Comparison of ENCODE assay signal across 16 mouse cellular contexts in the genomic region with DNA sequence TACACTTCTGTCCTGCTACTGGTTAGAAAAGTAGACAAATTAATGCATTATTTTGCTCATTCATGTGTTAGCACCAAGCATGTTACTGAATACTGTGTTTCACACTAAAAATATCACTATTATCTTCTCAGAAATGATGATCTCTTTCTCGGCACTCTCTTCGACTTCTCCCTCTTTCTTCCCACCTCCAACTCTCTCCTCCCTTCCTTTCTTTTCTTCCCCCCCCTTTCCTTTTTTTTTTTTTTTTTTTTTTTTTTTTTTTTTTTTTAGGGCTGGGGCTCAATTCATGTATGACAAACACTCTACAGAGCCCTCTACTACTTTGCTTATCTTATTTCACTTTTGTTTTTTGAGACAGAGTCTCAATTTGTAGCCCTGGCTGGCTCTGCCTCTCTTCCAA. TPM values are rescaled to one million over a fixed set of nuclear protein-coding genes. Genes with fewer than 3 reads are reported as not detected.
DNase-seq lines count a peak whose midpoint lies in the region; ATAC-seq and TF ChIP-seq lines count a peak whose summit lies in the region.
"Had no signal": no experiment of that assay in that cellular context is flagged by ENCODE, and none has a peak within 500 bp of the region (broad histone marks: within the 10 kb centered on the region; RNA-seq: fewer than 3 reads in every experiment).

No protein-coding gene starts in this region.

- no peaks in the 10 kb centered on the region for H3K27me3 ChIP-seq in heart, embryonic 11.5 days (ENCODE audit: control insufficient read depth, insufficient read depth, low read length)
- no peaks in the 10 kb centered on the region for H3K27me3 ChIP-seq in CH12.LX (replicated peaks)
- no peaks in the 10 kb centered on the region for H3K27me3 ChIP-seq in liver, embryonic 12.5 days (replicated peaks)
- no peaks in the 10 kb centered on the region for H3K27me3 ChIP-seq in liver, postnatal 0 days (ENCODE audit: insufficient read depth, low read length)
- H3K27me3 ChIP-seq: forebrain, embryonic 13.5 days; kidney, embryonic 15.5 days; limb, embryonic 13.5 days had no signal

- DNase-seq in heart, adult 18-20 months = no peak
- DNase-seq in CH12.LX (ENCODE audit: extremely low read depth) = no peak
- no peak for DNase-seq in liver, postnatal 0 days
- no peak for DNase-seq in ovary, postnatal 14 days (ENCODE audit: low spot score)
- DNase-seq in adipocyte (ENCODE audit: low spot score) = no peak
- DNase-seq: kidney, adult 18-20 months; lung, adult 2 months; thymus, postnatal 36 days had no signal

- no peak for TF ChIP-seq CTCF in CH12.LX (conservative IDR thresholded peaks at IDR 0.05 in 1 of 2, IDR thresholded peaks at IDR 0.05 in 1 of 2; ENCODE audit: low read depth in 2 of 2, low read length in 2 of 2)
- no peak for TF ChIP-seq CTCF in liver, postnatal 0 days (IDR thresholded peaks at IDR 0.05; ENCODE audit: low read depth)

- no peak overlapping the region for H3K27ac ChIP-seq in heart, embryonic 11.5 days (ENCODE audit: low read depth, low read length)
- no peak overlapping the region for H3K27ac ChIP-seq in CH12.LX (ENCODE audit: insufficient read depth, low read depth)
- peak overlapping the region; percentile 79 for H3K27ac ChIP-seq in liver, embryonic 12.5 days
- H3K27ac ChIP-seq in liver, postnatal 0 days (ENCODE audit: low read depth) = peak overlapping the region; percentile 60; the same call in 1 of the 2 replicates

- H3K79me2 ChIP-seq in CH12.LX (replicated peaks; ENCODE audit: control insufficient read depth, extremely low read depth, insufficient read depth, poor library complexity, severe bottlenecking) = peaks cover 6% of the 10 kb centered on the region; the same call in 1 of the 2 replicates

- H3K9me3 ChIP-seq in heart, embryonic 11.5 days (replicated peaks; ENCODE audit: control insufficient read depth, low read length) = no peaks in the 10 kb centered on the region
- no peaks in the 10 kb centered on the region for H3K9me3 ChIP-seq in CH12.LX (replicated peaks; ENCODE audit: low read length)
- no peaks in the 10 kb centered on the region for H3K9me3 ChIP-seq in liver, embryonic 12.5 days (replicated peaks)
- H3K9me3 ChIP-seq in liver, postnatal 0 days (ENCODE audit: low read length) = no peaks in the 10 kb centered on the region
- H3K9me3 ChIP-seq: forebrain, embryonic 13.5 days; kidney, embryonic 15.5 days; limb, embryonic 13.5 days had no signal

- H3K4me2 ChIP-seq in heart, embryonic 11.5 days = 0 out of 2 replicates have a peak overlapping the region, but pooled peaks have one; percentile 14
- H3K4me2 ChIP-seq in CH12.LX (ENCODE audit: insufficient read depth, low read depth, poor library complexity, severe bottlenecking) = no peak overlapping the region
- peak overlapping the region; percentile 91 for H3K4me2 ChIP-seq in liver, embryonic 12.5 days
- peak overlapping the region; percentile 90 for H3K4me2 ChIP-seq in liver, postnatal 0 days (ENCODE audit: low read depth, low read length)

- no peak for ATAC-seq in heart, embryonic 11.5 days (replicated peaks; ENCODE audit: insufficient number of reproducible peaks, low FRiP score, low TSS enrichment)
- ATAC-seq in liver, embryonic 12.5 days = no peak
- no peak for ATAC-seq in liver, postnatal 0 days
- ATAC-seq: CD4-positive, CD25-positive, alpha-beta regulatory T cell, adult 4 months; forebrain, embryonic 13.5 days; hindbrain, embryonic 16.5 days had no signal

- dilution Hi-C loops in CH12.LX (cut with MboI; ENCODE audit: extremely low pct_ligation_motif_present, extremely low pct_unique_long_range_greater_than_20kb, low sequenced_read_pairs) = no loop called here

- H3K4me3 ChIP-seq in heart, embryonic 11.5 days (ENCODE audit: low read depth, low read length) = no peak overlapping the region
- H3K4me3 ChIP-seq in CH12.LX (replicated peaks in 1 of 3; ENCODE audit: low read depth in 2 of 3, low read length in 2 of 3, poor library complexity in 1 of 3) = no peak overlapping the region
- peak overlapping the region; percentile 99 for H3K4me3 ChIP-seq in liver, embryonic 12.5 days
- peak overlapping the region; percentile 99 for H3K4me3 ChIP-seq in liver, postnatal 0 days (ENCODE audit: low read depth, low read length)

- no peaks in the 10 kb centered on the region for H3K36me3 ChIP-seq in heart, embryonic 11.5 days (ENCODE audit: control insufficient read depth, insufficient read depth, low read length)
- H3K36me3 ChIP-seq in CH12.LX (replicated peaks in 1 of 2; ENCODE audit: control insufficient read depth in 1 of 2, insufficient read depth in 1 of 2, low read length in 1 of 2) = peaks cover 0 to 1% of the 10 kb centered on the region in 2 experiments
- H3K36me3 ChIP-seq in liver, embryonic 12.5 days = peaks cover 8% of the 10 kb centered on the region
- no peaks in the 10 kb centered on the region; the same call in 1 of the 2 replicates for H3K36me3 ChIP-seq in liver, postnatal 0 days (replicated peaks; ENCODE audit: insufficient read depth, low read length)
- H3K36me3 ChIP-seq: kidney, embryonic 15.5 days; limb, embryonic 13.5 days had no signal

- TF ChIP-seq RAD21 in CH12.LX (IDR thresholded peaks at IDR 0.05; ENCODE audit: low read depth, low read length) = no peak

- WGBS in heart, embryonic 11.5 days (ENCODE audit: insufficient replicate concordance) = 72% methylated on average over 2 of the region's 2 CpGs
- 38% methylated on average over 2 of the region's 2 CpGs for WGBS in liver, embryonic 12.5 days (ENCODE audit: insufficient replicate concordance)
- 57% methylated on average over 2 of the region's 2 CpGs for WGBS in liver, postnatal 0 days (ENCODE audit: insufficient replicate concordance)

- no peaks in the 10 kb centered on the region for H3K4me1 ChIP-seq in heart, embryonic 11.5 days (ENCODE audit: control insufficient read depth, insufficient read depth, low read length)
- H3K4me1 ChIP-seq in CH12.LX (ENCODE audit: control insufficient read depth in 1 of 2, insufficient read depth in 2 of 2) = peaks cover 6 to 31% of the 10 kb centered on the region in 2 experiments
- peaks cover 38% of the 10 kb centered on the region for H3K4me1 ChIP-seq in liver, embryonic 12.5 days
- H3K4me1 ChIP-seq in liver, postnatal 0 days (ENCODE audit: insufficient read depth) = peaks cover 19% of the 10 kb centered on the region

- in situ Hi-C loops in CH12.LX (cut with MboI; ENCODE audit: low pct_ligation_motif_present, low pct_unique_long_range_greater_than_20kb, low sequenced_read_pairs) = no loop called here

- TF ChIP-seq POLR2A in CH12.LX (IDR thresholded peaks at IDR 0.05; ENCODE audit: low read depth, low read length) = no peak

- no peak for TF ChIP-seq EP300 in CH12.LX (IDR thresholded peaks at IDR 0.05; ENCODE audit: low read length)
- no peak for TF ChIP-seq EP300 in liver, postnatal 0 days (IDR thresholded peaks at IDR 0.05; ENCODE audit: low read depth)

- H3K9ac ChIP-seq in heart, embryonic 11.5 days (ENCODE audit: low read depth, low read length) = no peak overlapping the region
- H3K9ac ChIP-seq in CH12.LX (ENCODE audit: insufficient read depth, low read depth) = no peak overlapping the region
- H3K9ac ChIP-seq in liver, embryonic 12.5 days = peak overlapping the region; percentile 73
- H3K9ac ChIP-seq in liver, postnatal 0 days (replicated peaks) = peak overlapping the region; percentile 100
- H3K9ac ChIP-seq: limb, embryonic 13.5 days had no signal

TF ChIP-seq in CH12.LX, 34 proteins besides CTCF, POLR2A, EP300 and RAD21:
- TF ChIP-seq USF2 (conservative IDR thresholded peaks at IDR 0.05; ENCODE audit: low read depth, low read length) (no peak), USF1 (IDR thresholded peaks at IDR 0.05; ENCODE audit: low read depth, low read length) (no peak), ZNF384 (IDR thresholded peaks at IDR 0.05; ENCODE audit: low read depth, low read length) (peak; percentile 83)

RNA-seq across cellular contexts. Expression of a gene that starts 1.3 kb away (rescaled TPM):
- 9.0 and 9.7 TPM in 2 replicates for polyA plus RNA-seq in heart, embryonic 11.5 days (2014; fragmentation: Nextera tagmentation; extraction: Ambion mirVana)
- 10 to 100 TPM; 35.7 to 37.9 TPM for total RNA-seq in heart, adult 18-20 months (2021)
- total RNA-seq in CH12.LX (2012; rRNA removed) (5.3 and 7.0 TPM in 2 replicates), CH12.LX (2014; rRNA removed) (9.9 and 10.0 TPM in 2 replicates)
- 5.9 and 6.8 TPM in 2 replicates for polyA plus RNA-seq in CH12.LX (2012; ENCODE audit: insufficient read length, low read depth)
- polyA plus RNA-seq in liver, embryonic 12.5 days (2016; fragmentation: Nextera tagmentation; extraction: Ambion mirVana) = 28.9 and 29.6 TPM in 2 replicates
- polyA plus RNA-seq in liver, postnatal 0 days (2015; fragmentation: Nextera tagmentation; extraction: Ambion mirVana) = 8.2 and 9.0 TPM in 2 replicates

RNA-seq across cellular contexts. Expression of a gene that starts 2.2 kb away (rescaled TPM):
- not detected in 2 replicates for polyA plus RNA-seq in heart, embryonic 11.5 days (2014; fragmentation: Nextera tagmentation; extraction: Ambion mirVana)
- total RNA-seq in heart, adult 18-20 months (2021) = under 1 TPM; 0.32 to 0.41 TPM
- 1.5 and 2.1 TPM in 2 replicates for total RNA-seq in CH12.LX (2012; rRNA removed)
- 0.13 TPM in 1 of 2 replicates, not detected in the other for total RNA-seq in CH12.LX (2014; rRNA removed)
- not detected in 2 replicates for polyA plus RNA-seq in CH12.LX (2012; ENCODE audit: insufficient read length, low read depth)
- polyA plus RNA-seq in liver, embryonic 12.5 days (2016; fragmentation: Nextera tagmentation; extraction: Ambion mirVana) = 1.5 and 1.6 TPM in 2 replicates
- 2.6 and 3.0 TPM in 2 replicates for polyA plus RNA-seq in liver, postnatal 0 days (2015; fragmentation: Nextera tagmentation; extraction: Ambion mirVana)
- total RNA-seq: gastrocnemius, adult 18-20 months had no signal

RNA-seq across cellular contexts. Expression of a gene that starts 20.5 kb away (rescaled TPM):
- 70.2 and 80.2 TPM in 2 replicates for polyA plus RNA-seq in heart, embryonic 11.5 days (2014; fragmentation: Nextera tagmentation; extraction: Ambion mirVana)
- total RNA-seq in heart, adult 18-20 months (2021) = 10 to 100 TPM; 37.7 to 38.3 TPM
- total RNA-seq in CH12.LX (2012; rRNA removed) (9.3 and 9.6 TPM in 2 replicates), CH12.LX (2014; rRNA removed) (17.7 and 17.8 TPM in 2 replicates)
- 26.3 and 28.9 TPM in 2 replicates for polyA plus RNA-seq in CH12.LX (2012; ENCODE audit: insufficient read length, low read depth)
- polyA plus RNA-seq in liver, embryonic 12.5 days (2016; fragmentation: Nextera tagmentation; extraction: Ambion mirVana) = 101 and 107 TPM in 2 replicates
- polyA plus RNA-seq in liver, postnatal 0 days (2015; fragmentation: Nextera tagmentation; extraction: Ambion mirVana) = 30.3 and 36.7 TPM in 2 replicates

Comparison
In these comparisons a context has a peak if more than half of its experiments do, and no peak if none do; other contexts are left out.
1. H3K27ac ChIP-seq: peak in liver, embryonic 12.5 days (single experiment) and liver, postnatal 0 days (single experiment); none in heart, embryonic 11.5 days (single experiment) and CH12.LX (single experiment).
2. H3K4me3 ChIP-seq: peak in liver, embryonic 12.5 days (single experiment) and liver, postnatal 0 days (single experiment); none in heart, embryonic 11.5 days (single experiment) and CH12.LX (0 of 3).
3. H3K9ac ChIP-seq: peak in liver, embryonic 12.5 days (single experiment) and liver, postnatal 0 days (single experiment); none in heart, embryonic 11.5 days (single experiment) and CH12.LX (single experiment).